Mouse (Mus musculus): ENCODE results near the gene Pla1a. TPM values are rescaled to one million over a fixed set of nuclear protein-coding genes. Genes with fewer than 3 reads are reported as not detected.

Gene Pla1a
- polyA plus RNA-seq, 1 experiment: 26.8 TPM

DNA sequence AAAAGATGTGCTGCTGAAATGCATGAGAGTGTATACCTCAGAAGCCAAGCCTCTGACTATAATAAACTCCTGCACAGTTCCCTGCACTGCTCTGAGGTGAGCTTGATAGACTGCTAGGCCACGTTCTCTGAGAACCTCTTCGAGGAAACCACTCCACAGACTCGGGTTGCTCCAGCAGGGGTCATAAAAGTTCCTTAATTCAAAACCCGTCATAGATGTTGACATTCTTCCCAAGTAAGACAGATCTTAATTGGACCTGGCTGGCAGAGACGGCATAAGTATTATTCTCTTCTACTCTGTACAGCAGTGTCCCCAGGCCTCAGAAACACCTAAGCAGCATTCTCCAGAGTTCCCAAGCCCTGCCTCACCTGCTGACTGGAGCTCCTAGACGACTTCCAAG, 82.0 kb downstream of the Pla1a start:
- TF ChIP-seq POLR2A (IDR thresholded peaks at IDR 0.05; ENCODE audit: low read depth, low read length) (no peak), CTCF (conservative IDR thresholded peaks at IDR 0.05; ENCODE audit: insufficient read depth, insufficient read length, low read depth, low read length) (no peak)
- 62% methylated on average over 6 of the region's 6 CpGs for WGBS
- Histone ChIP-seq H3K36me3 (ENCODE audit: control insufficient read depth, insufficient read depth, low read length) (no peaks in the 10 kb centered on the region), H3K27ac (ENCODE audit: insufficient read depth, low read depth, low read length) (no peak overlapping the region), H3K4me3 (ENCODE audit: insufficient read depth, low read depth, low read length) (no peak overlapping the region), H3K27me3 (replicated peaks; ENCODE audit: control insufficient read depth, insufficient read depth, low read length) (no peaks in the 10 kb centered on the region), H3K4me1 (ENCODE audit: control insufficient read depth, insufficient read depth, low read length) (peaks cover 4% of the 10 kb centered on the region; the same call in 1 of the 2 replicates)
- no peak for DNase-seq

GRCm38 (mm10) chr16:38350361-38350855, 82.5 kb downstream of the Pla1a start:
- 67% methylated on average over 7 of the region's 7 CpGs for WGBS
- no peak for TF ChIP-seq POLR2A (IDR thresholded peaks at IDR 0.05; ENCODE audit: low read depth, low read length)
- TF ChIP-seq CTCF (conservative IDR thresholded peaks at IDR 0.05; ENCODE audit: insufficient read depth, insufficient read length, low read depth, low read length): no peak
- no peak for DNase-seq
- H3K27me3 ChIP-seq (replicated peaks; ENCODE audit: control insufficient read depth, insufficient read depth, low read length): no peaks in the 10 kb centered on the region
- no peak overlapping the region for H3K27ac ChIP-seq (ENCODE audit: insufficient read depth, low read depth, low read length)
- H3K4me1 ChIP-seq (ENCODE audit: control insufficient read depth, insufficient read depth, low read length): peaks cover 4% of the 10 kb centered on the region; the same call in 1 of the 2 replicates
- no peak overlapping the region for H3K4me3 ChIP-seq (ENCODE audit: insufficient read depth, low read depth, low read length)
- H3K36me3 ChIP-seq (ENCODE audit: control insufficient read depth, insufficient read depth, low read length): no peaks in the 10 kb centered on the region

- Histone ChIP-seq H3K4me3 (ENCODE audit: insufficient read depth, low read depth, low read length) (no peak overlapping the region), H3K4me1 (ENCODE audit: control insufficient read depth, insufficient read depth, low read length) (peaks cover 4% of the 10 kb centered on the region; the same call in 1 of the 2 replicates), H3K27ac (ENCODE audit: insufficient read depth, low read depth, low read length) (no peak overlapping the region), H3K36me3 (ENCODE audit: control insufficient read depth, insufficient read depth, low read length) (no peaks in the 10 kb centered on the region), H3K27me3 (replicated peaks; ENCODE audit: control insufficient read depth, insufficient read depth, low read length) (no peaks in the 10 kb centered on the region)
- TF ChIP-seq CTCF (conservative IDR thresholded peaks at IDR 0.05; ENCODE audit: insufficient read depth, insufficient read length, low read depth, low read length) (no peak), POLR2A (IDR thresholded peaks at IDR 0.05; ENCODE audit: low read depth, low read length) (no peak)
- DNase-seq: no peak
- WGBS: 94% methylated on average over 2 of the region's 2 CpGs
These were observed 83.1 kb downstream of the Pla1a start for GRCm38 (mm10) chr16:38349881-38350280.

DNA sequence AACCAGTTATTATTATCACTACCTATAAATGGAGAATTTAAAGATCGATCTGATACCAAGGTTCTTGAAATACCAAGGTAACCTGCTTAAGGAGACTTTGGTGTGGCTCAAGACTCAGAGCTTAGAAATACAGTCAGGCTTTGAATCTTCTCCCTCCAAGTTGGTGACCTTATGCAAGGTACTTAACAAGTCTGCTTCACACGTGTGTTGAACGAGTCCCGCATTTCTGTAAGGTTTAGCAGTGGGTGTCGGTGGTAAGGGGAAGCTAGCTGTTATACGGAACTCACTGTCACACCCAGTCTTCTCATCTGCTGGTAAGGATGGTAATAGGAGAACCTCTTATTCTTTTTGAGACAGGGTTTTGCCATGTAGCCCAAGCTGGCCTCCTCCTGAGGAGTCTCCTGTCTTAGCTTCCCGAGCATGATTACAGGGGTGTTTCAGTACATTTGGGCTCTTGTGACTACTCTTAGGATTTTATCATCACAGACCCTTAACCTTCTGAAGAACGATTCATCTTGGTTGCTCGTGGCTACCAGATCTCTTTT, 84.7 kb downstream of the Pla1a start:
- no peak for DNase-seq
- Histone ChIP-seq H3K36me3 (ENCODE audit: control insufficient read depth, insufficient read depth, low read length) (no peaks in the 10 kb centered on the region), H3K4me3 (ENCODE audit: insufficient read depth, low read depth, low read length) (no peak overlapping the region), H3K27ac (ENCODE audit: insufficient read depth, low read depth, low read length) (no peak overlapping the region), H3K27me3 (replicated peaks; ENCODE audit: control insufficient read depth, insufficient read depth, low read length) (no peaks in the 10 kb centered on the region), H3K4me1 (ENCODE audit: control insufficient read depth, insufficient read depth, low read length) (peaks cover 4% of the 10 kb centered on the region; the same call in 1 of the 2 replicates)
- WGBS: 77% methylated on average over 9 of the region's 9 CpGs
- no peak for TF ChIP-seq CTCF (conservative IDR thresholded peaks at IDR 0.05; ENCODE audit: insufficient read depth, insufficient read length, low read depth, low read length)
- no peak for TF ChIP-seq POLR2A (IDR thresholded peaks at IDR 0.05; ENCODE audit: low read depth, low read length)

- no peak overlapping the region for H3K27ac ChIP-seq (ENCODE audit: insufficient read depth, low read depth, low read length)
These were observed 85.4 kb downstream of the Pla1a start for GRCm38 (mm10) chr16:38347588-38347987.

DNA sequence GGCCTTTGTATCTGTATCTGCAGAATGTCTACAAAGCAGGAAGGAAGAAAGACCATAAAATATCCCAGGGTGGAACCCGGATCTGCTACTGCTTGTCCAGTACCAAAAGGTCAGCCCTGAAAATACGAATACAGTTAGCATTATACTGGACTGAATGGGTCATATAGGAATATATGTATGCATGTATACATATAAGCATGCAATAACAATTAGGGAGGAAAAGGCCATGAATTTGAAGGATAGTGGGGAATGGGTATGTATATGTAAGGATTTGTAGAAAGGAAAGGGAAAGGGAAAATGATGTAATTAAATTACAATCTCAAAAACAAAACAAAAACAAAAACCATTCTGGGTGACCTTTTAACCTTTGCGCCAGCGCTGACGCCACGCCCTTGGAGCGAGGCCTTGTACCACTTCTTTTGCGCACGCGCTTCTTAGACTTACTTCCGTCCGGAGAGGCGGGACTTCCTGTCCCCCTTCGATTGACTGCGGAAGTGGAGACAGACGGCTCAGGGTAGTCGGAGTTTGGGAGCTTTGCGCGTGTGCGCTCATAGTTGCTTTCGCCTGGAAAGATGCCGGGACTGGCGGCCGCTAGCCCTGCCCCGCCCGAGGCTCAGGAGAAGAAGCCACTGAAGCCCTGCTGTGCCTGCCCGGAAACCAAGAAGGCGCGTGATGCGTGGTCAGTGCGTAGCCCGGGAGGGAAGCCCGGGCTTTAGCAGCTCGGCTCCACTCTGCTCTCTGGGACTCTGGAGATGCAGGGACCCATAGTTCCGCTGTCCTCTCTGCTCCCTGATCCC, 86.2 kb downstream of the Pla1a start, which contains the start of the genes Cox17 and Gm21987:
Cox17 (plus strand) TSS at position 463 of the 797 bp plus-strand sequence.
Gm21987 (plus strand) TSS at position 512 of the 797 bp plus-strand sequence.
- DNase-seq: peak; percentile 98
- TF ChIP-seq POLR2A (IDR thresholded peaks at IDR 0.05; ENCODE audit: low read depth, low read length): peak; percentile 73
- no peak for TF ChIP-seq CTCF (conservative IDR thresholded peaks at IDR 0.05; ENCODE audit: insufficient read depth, insufficient read length, low read depth, low read length)
- 2% methylated on average over 35 of the region's 35 CpGs for WGBS
- peak within 1 kb of the TSS; percentile 83 for H3K27ac ChIP-seq (ENCODE audit: insufficient read depth, low read depth, low read length)
- peaks cover 4% of the 10 kb centered on the region; the same call in 1 of the 2 replicates for H3K4me1 ChIP-seq (ENCODE audit: control insufficient read depth, insufficient read depth, low read length)
- no peaks in the 10 kb centered on the region for H3K27me3 ChIP-seq (replicated peaks; ENCODE audit: control insufficient read depth, insufficient read depth, low read length)
- no peaks in the 10 kb centered on the region for H3K36me3 ChIP-seq (ENCODE audit: control insufficient read depth, insufficient read depth, low read length)
- peak within 1 kb of the TSS; percentile 99 for H3K4me3 ChIP-seq (ENCODE audit: insufficient read depth, low read depth, low read length)

More at GRCm38 (mm10) chr16:38347588-38347987, 85.4 kb downstream of the Pla1a start:
- peaks cover 4% of the 10 kb centered on the region; the same call in 1 of the 2 replicates for H3K4me1 ChIP-seq (ENCODE audit: control insufficient read depth, insufficient read depth, low read length)
- peak overlapping the region; percentile 45 for H3K4me3 ChIP-seq (ENCODE audit: insufficient read depth, low read depth, low read length)
- H3K27me3 ChIP-seq (replicated peaks; ENCODE audit: control insufficient read depth, insufficient read depth, low read length): no peaks in the 10 kb centered on the region
- no peaks in the 10 kb centered on the region for H3K36me3 ChIP-seq (ENCODE audit: control insufficient read depth, insufficient read depth, low read length)
- WGBS: 56% methylated on average over 6 of the region's 6 CpGs
- no peak for DNase-seq
- TF ChIP-seq POLR2A (IDR thresholded peaks at IDR 0.05; ENCODE audit: low read depth, low read length): no peak
- TF ChIP-seq CTCF (conservative IDR thresholded peaks at IDR 0.05; ENCODE audit: insufficient read depth, insufficient read length, low read depth, low read length): no peak

Other genes with a start within 250 kb of the Pla1a start
- gene Nr1i2, start 138.3 kb downstream of the Pla1a start, polyA plus RNA-seq (2012; rRNA removed): 9.0 and 9.1 TPM in 2 replicates
- 0.39 and 0.50 TPM in 2 replicates for gene Maats1, start 91.0 kb downstream of the Pla1a start, polyA plus RNA-seq (2012; rRNA removed)
- gene Cox17, start 86.2 kb downstream of the Pla1a start, polyA plus RNA-seq (2012; rRNA removed): 126 and 170 TPM in 2 replicates
- gene Gm21987, start 86.1 kb downstream of the Pla1a start, polyA plus RNA-seq (2012; rRNA removed): not detected in 2 replicates
- 1.5 TPM in 2 replicates for gene Popdc2, start 70.9 kb downstream of the Pla1a start, polyA plus RNA-seq (2012; rRNA removed)
- 20.4 and 20.9 TPM in 2 replicates for gene Adprh, start 19.6 kb upstream of the Pla1a start, polyA plus RNA-seq (2012; rRNA removed)
- gene Cd80, start 22.4 kb upstream of the Pla1a start, polyA plus RNA-seq (2012; rRNA removed): 0.14 and 0.23 TPM in 2 replicates
- 15.4 and 16.5 TPM in 2 replicates for gene Timmdc1, start 89.5 kb upstream of the Pla1a start, polyA plus RNA-seq (2012; rRNA removed)
- 23.5 and 26.2 TPM in 2 replicates for gene Poglut1, start 117.1 kb upstream of the Pla1a start, polyA plus RNA-seq (2012; rRNA removed)
- gene Tmem39a, start 125.6 kb upstream of the Pla1a start, polyA plus RNA-seq (2012; rRNA removed): 42.9 and 48.7 TPM in 2 replicates